Mouse (Mus musculus) cerebellum, postnatal 4 days (tissue): ENCODE measurements at regions not wholly inside any gene's neighbourhood (a gene's known extent, or its start where the extent isn't known, plus 50 kb on each side); places are given as distances from the start of the nearest gene placed in this dataset.

Experiments
- DNase-seq, 2 experiments: peaks; one replicate each; pipeline ENCODE4 v3.0.0; 2022; ENCODE audit warnings: low spot score in 2 of 2, mixed read lengths in 1 of 2

- DNase-seq, result no peak
These were observed 75.9 kb downstream of the Klhl25 start for GRCm38 (mm10) chr7:75923951-75924467.

DNA sequence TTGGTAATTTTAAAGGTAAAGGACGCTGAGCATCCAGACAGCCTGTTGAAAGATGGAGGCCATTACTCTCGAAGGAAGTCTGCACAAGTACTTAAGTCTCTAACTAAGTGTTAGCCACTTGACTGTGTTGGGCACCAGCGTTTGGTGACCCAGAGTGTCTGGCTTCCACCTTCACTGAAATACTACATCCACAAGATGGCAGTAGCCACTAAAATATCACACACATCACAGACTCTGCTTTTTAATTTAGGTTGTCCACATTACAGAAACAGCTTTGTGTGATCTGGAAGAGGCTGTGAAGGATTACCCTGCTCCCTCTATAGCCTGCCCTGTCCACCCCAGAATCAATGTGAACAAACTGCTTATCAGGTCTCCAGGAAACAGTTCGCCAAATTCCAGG is 79.4 kb downstream of the Klhl25 start:
- peak in 1 of 2 experiments; percentile 17 for DNase-seq

DNA sequence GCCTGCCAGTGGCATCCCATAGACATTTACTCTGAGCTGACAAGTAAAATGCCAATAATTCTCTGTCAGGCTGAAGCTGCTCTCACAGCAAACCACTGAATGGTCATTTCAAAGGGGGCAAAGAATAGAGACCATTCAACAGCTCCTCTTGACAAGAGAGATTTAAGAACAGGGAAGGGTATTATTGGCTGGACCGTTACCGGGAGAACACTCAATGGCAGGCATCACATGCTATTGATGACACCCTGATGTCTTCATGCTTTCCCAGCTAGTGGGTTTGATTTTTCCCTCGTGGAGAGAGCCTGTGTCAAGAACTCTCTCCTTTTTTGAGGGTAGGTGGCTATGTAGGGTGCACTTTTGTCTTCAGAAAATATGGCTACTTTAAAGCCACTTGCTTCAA is 95.7 kb downstream of the Klhl25 start:
- no peak for DNase-seq

DNA sequence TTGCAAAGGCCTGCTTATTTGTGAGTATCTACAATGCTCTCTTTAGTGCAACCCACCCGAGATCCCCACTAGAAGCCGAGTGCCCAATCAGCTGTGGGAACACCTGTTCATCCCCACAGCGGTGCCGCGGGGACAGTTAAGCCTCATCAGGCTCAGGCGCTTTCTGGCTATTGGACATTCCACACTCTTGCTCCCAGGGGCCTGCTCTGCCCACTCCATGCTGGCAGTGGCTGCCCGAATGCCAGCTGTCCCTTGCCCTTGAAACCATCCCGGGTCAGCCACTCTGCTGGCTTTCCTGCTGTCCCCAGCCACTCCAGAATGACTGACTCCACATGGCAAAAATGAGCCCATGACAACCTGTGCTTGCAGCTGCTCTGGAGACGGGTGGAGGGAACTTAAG is 107.6 kb downstream of the Klhl25 start:
- peak in 1 of 2 experiments; percentile 46 for DNase-seq

GRCm38 (mm10) chr7:75957366-75957765 is 109.3 kb downstream of the Klhl25 start:
- DNase-seq, result no peak

DNA sequence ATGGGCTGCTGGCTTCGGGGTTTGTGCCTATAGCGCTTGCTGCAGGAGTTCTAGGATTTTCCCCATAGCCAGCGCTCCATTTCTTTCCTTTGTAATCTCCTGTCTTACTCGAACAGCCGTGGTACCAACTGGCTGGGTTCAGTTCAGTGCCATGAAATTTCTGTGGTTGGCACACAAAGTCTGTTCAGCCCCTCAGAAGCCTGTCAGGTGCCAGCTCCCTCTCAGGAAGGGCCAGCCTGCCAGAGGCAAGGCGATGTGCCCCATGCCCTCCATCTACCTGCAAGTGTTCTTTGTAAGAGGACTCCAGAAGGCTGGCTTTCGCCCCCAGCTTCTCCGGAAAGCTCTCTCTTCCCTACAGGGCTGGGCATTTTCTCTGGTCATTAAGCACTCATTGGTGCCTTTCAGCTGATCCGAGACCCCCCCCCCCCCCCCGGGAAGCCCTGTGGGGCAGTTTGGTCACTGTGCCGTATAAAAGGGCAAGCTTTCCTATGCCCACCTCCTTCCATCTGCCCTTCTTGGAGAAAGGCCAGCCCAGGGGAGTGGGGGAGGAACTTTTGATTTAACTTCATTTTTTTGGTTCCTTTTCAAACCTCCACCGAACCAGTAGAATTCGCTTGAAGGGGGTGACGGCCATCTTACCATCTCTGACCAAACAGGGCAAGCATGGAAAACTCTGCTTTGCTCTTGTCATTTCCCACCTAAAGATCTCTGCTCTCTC is 112.0 kb downstream of the Klhl25 start:
- DNase-seq, result peak in 1 of 2 experiments; percentile 40

- no peak for DNase-seq
These were observed 120.1 kb downstream of the Klhl25 start for GRCm38 (mm10) chr7:75968177-75968576.

GRCm38 (mm10) chr7:75970914-75971313 is 122.8 kb downstream of the Klhl25 start:
- no peak for DNase-seq

- DNase-seq, result no peak
These were observed 123.6 kb downstream of the Klhl25 start for GRCm38 (mm10) chr7:75971706-75972105.

- no peak for DNase-seq
These were observed 133.4 kb downstream of the Klhl25 start for GRCm38 (mm10) chr7:75981560-75981959.

GRCm38 (mm10) chr7:75983029-75983808 is 135.1 kb downstream of the Klhl25 start:
- peak in 1 of 2 experiments; percentile 60 for DNase-seq

GRCm38 (mm10) chr7:75983809-75984171 is 135.7 kb downstream of the Klhl25 start:
- no peak for DNase-seq

DNA sequence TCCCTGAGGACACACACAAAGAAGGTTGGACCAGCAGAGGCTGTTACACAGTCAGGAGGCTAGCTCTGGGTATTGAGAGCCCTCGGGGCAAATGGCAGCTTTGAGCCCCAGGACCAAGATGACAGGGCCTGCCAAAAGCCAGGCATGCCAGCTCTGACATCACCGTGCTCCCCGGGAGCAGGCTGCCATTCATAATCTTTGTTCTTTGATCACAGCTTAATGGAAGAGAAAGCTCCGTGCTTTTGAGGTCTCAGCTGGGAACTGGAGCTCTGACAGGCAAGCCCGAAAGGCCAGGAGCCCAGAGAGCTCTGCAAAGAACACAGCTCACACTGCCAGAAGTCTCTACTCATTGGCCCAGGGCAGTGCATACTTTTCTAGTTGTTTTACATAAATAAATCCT is 150.7 kb downstream of the Klhl25 start:
- peak; percentile 23 to 61 for DNase-seq

- no peak for DNase-seq
These were observed 151.3 kb downstream of the Klhl25 start for GRCm38 (mm10) chr7:75999324-75999907.

GRCm38 (mm10) chr7:76001012-76001411 is 152.9 kb downstream of the Klhl25 start:
- no peak for DNase-seq

DNA sequence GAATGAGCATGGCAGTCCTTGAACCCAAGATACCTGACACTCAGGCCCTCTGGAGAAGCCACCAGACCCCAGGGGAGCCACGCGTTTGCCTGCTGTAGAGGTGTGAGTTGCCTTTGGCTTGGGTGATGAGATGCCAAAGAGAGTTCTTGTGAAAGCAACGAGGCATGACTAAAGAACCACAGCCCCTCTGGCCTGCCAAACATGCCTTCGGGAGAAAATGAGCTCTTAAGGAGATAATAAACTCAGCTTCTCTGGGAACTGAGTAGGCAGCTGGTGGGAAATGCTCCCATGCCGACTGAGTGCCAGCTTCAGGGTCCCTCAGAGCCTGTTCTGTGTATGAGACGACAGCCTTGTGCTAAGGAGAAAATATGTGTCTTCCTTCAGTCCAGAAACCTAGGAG is 160.1 kb downstream of the Klhl25 start:
- no peak for DNase-seq

GRCm38 (mm10) chr7:76047743-76048142 is 181.9 kb upstream of the Agbl1 start:
- no peak for DNase-seq

- DNase-seq, result no peak
These were observed 180.3 kb upstream of the Agbl1 start for GRCm38 (mm10) chr7:76049342-76049741.

- DNase-seq, result no peak
These were observed 175.8 kb upstream of the Agbl1 start for GRCm38 (mm10) chr7:76053843-76054242.

DNA sequence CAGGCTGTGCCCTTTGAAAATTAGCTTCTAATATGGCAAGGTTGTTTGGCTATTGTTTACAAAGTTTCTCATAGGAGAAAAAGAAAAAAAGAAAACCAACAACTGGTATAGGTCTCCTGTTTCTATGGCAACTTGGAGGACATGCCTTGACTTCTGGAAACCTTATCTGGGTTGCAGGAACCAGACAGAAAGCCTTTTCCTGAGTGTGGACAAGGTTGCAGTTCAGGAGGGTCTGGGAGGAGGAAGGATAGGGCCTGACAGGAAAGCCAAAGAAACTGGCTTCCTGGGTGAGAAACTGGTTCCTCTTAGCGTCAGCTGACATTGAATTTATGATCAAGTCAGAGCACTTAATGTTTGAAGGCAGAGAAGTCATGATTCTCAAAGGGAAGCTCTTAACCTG is 130.5 kb upstream of the Agbl1 start:
- no peak for DNase-seq

- DNase-seq, result no peak
These were observed 108.3 kb upstream of the Agbl1 start for GRCm38 (mm10) chr7:76121242-76121844.

- DNase-seq, result no peak
These were observed 102.0 kb upstream of the Agbl1 start for GRCm38 (mm10) chr7:76127641-76128111.
